Mouse (Mus musculus) stomach, postnatal 0 days (tissue): ENCODE results near the gene Gm13090. TPM values are rescaled to one million over a fixed set of nuclear protein-coding genes. Genes with fewer than 3 reads are reported as not detected.

ENCODE experiments used
- ATAC-seq: fragments of 200-750 bp; cut with Nextera tagmentation; 2 replicates; pipeline ENCODE4 v1.8.0; 2017; ENCODE audit not compliant: low FRiP score, low TSS enrichment
- DNase-seq: peaks from one replicate; pipeline ENCODE4 v3.0.0-alpha.2; 2016; ENCODE audit warnings: low spot score
- H3K27ac ChIP-seq: fragments of 300-500 bp; sonication (generic); replicated peaks from 2 replicates; pipeline ENCODE4 v1.5.1; 2014; ENCODE audit warnings: mild to moderate bottlenecking, control low read depth
- H3K27me3 ChIP-seq: fragments of 300-500 bp; sonication (generic); 2 replicates; pipeline ENCODE4 v1.6.1; 2014; ENCODE audit warnings: low read length; ENCODE audit not compliant: control insufficient read depth, insufficient read depth
- H3K36me3 ChIP-seq: fragments of 300-500 bp; sonication (generic); 2 replicates; pipeline ENCODE4 v1.6.1; 2014; ENCODE audit warnings: low read length, mixed read lengths; ENCODE audit not compliant: control insufficient read depth, insufficient read depth
- H3K4me1 ChIP-seq: fragments of 300-500 bp; sonication (generic); replicated peaks from 2 replicates; pipeline ENCODE4 v1.6.1; 2014; ENCODE audit warnings: antibody characterized with exemption; ENCODE audit not compliant: control insufficient read depth, insufficient read depth
- H3K4me2 ChIP-seq: fragments of 300-500 bp; sonication (generic); replicated peaks from 2 replicates; pipeline ENCODE4 v1.6.1; 2014; ENCODE audit warnings: low read depth, mild to moderate bottlenecking, control low read depth, moderate library complexity
- H3K4me3 ChIP-seq: fragments of 300-500 bp; sonication (generic); 2 replicates; pipeline ENCODE4 v1.5.1; 2014; ENCODE audit warnings: low read depth, low read length, control low read depth
- H3K9ac ChIP-seq: fragments of 300-500 bp; sonication (generic); 2 replicates; pipeline ENCODE4 v1.6.1; 2014; ENCODE audit warnings: mild to moderate bottlenecking, low read length, control low read depth, mixed read lengths
- H3K9me3 ChIP-seq: fragments of 300-500 bp; sonication (generic); 2 replicates; pipeline ENCODE4 v1.6.1; 2016; ENCODE audit warnings: low read length; ENCODE audit not compliant: control insufficient read depth
- CTCF ChIP-seq: IDR thresholded peaks from 2 replicates; pipeline ENCODE4 v1.5.1; 2016; ENCODE audit warnings: antibody characterized with exemption, low read depth, mild to moderate bottlenecking, moderate library complexity
- EP300 ChIP-seq: optimal IDR thresholded peaks from 2 replicates; pipeline ENCODE3; 2016; ENCODE audit warnings: antibody characterized with exemption
- WGBS: fragments of 180-500 bp; shearing (Covaris S2); extraction: QIAGEN DNeasy Blood & Tissue Kit; methylation state at CpG from one replicate; pipeline ENCODE4 v1.1.7; 2014; 5-methylcytosine and 5-hydroxymethylcytosine counted together
- polyA plus RNA-seq: library from polyadenylated mRNA; unstranded; fragments of >200 nt; fragmentation: Nextera tagmentation; extraction: Ambion mirVana; gene quantifications from 2 replicates; pipeline ENCODE4 v1.2.1, GENCODE M21; 2015

Gm13090 gene
- not detected in 2 replicates for polyA plus RNA-seq

DNA sequence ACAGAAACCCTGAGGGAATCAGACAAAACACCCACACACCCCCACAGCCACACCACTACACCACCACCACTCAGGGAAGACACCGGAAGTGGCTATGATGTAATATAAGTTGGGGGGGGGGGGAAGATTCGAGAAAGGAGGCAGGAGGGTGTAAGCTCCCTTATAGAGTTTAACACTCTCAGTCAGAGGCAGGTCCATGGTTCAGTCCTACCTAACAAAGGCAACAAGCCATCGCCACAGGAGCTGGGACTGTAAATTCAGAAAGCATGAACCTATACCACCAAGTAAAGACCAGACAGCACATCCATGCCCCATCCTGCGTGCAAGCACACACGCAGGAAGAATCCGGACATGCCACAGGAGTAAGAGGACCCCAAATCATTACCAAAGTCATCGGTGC, at the start of gene Gm13090:
TSS of gene Gm13090 (plus strand) at position 301 of the 400 bp plus-strand sequence.
- H3K36me3 ChIP-seq = no peaks in the 10 kb centered on the region
- TF ChIP-seq EP300 (no peak), CTCF (no peak)
- ATAC-seq (no peak), DNase-seq (no peak)
- no peak within 1 kb of the TSS for H3K9ac ChIP-seq
- 88% methylated on average over 7 of the region's 7 CpGs for WGBS
- H3K9me3 ChIP-seq = no peaks in the 10 kb centered on the region
- no peaks in the 10 kb centered on the region for H3K4me1 ChIP-seq
- H3K4me3 ChIP-seq = no peak within 1 kb of the TSS
- H3K27ac ChIP-seq = no peak within 1 kb of the TSS
- no peaks in the 10 kb centered on the region for H3K27me3 ChIP-seq
- no peak within 1 kb of the TSS for H3K4me2 ChIP-seq

DNA sequence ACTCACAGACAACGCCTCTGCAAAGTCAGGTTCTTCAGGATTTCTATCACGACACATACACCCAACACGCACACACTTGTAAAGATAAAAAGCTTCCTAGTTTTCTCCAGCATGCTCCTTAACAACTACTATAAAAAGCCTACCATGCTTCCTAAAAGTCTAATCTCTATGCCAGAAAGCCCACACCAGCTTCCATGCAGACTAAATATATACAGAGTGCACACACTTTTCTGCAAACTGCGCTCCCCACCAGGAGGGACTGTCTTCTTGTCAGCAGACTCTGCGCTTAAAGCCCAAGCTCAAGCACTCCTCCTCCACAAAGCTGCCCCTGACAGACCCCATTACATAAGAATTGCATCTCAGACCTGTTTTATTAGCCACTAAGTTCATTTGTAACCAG, 47.9 kb upstream of the Gm13090 start:
- H3K4me3 ChIP-seq = no peak overlapping the region
- H3K9me3 ChIP-seq = no peaks in the 10 kb centered on the region
- H3K4me1 ChIP-seq = no peaks in the 10 kb centered on the region; the same call in 1 of the 2 replicates
- no peak for TF ChIP-seq EP300
- TF ChIP-seq CTCF = no peak
- no peaks in the 10 kb centered on the region; the same call in 1 of the 2 replicates for H3K36me3 ChIP-seq
- ATAC-seq = no peak
- no peak overlapping the region for H3K27ac ChIP-seq
- whole genome bisulfite sequencing = 74% methylated on average over 5 of the region's 5 CpGs
- no peak overlapping the region for H3K9ac ChIP-seq
- no peak for DNase-seq
- no peak overlapping the region for H3K4me2 ChIP-seq
- no peaks in the 10 kb centered on the region for H3K27me3 ChIP-seq

GRCm38 (mm10) chr4:151043281-151043680, 46.1 kb upstream of the Gm13090 start:
- DNase-seq = peak; percentile 59
- 39% methylated on average over 5 of the region's 5 CpGs for WGBS

GRCm38 (mm10) chr4:151044037-151044943, 45.1 kb upstream of the Gm13090 start, which contains the start of gene Per3:
Gene Per3 (minus strand): TSS chr4:151044665.
- peak within 1 kb of the TSS; percentile 87 for H3K27ac ChIP-seq
- H3K4me1 ChIP-seq = no peaks in the 10 kb centered on the region; the same call in 1 of the 2 replicates
- peak within 1 kb of the TSS; percentile 77 for H3K9ac ChIP-seq
- no peaks in the 10 kb centered on the region for H3K9me3 ChIP-seq
- peak within 1 kb of the TSS; percentile 59 for H3K4me3 ChIP-seq
- ATAC-seq = peak; percentile 98
- DNase-seq = peak; percentile 98
- TF ChIP-seq EP300 = no peak
- TF ChIP-seq CTCF = 0 out of 2 replicates have a peak, but pooled peaks have one; percentile 5
- H3K36me3 ChIP-seq = peaks cover 4% of the 10 kb centered on the region; the same call in 1 of the 2 replicates
- H3K4me2 ChIP-seq = peak within 1 kb of the TSS; percentile 97
- under 1% methylated on average over 71 of the region's 79 CpGs for WGBS
- H3K27me3 ChIP-seq = no peaks in the 10 kb centered on the region

More at GRCm38 (mm10) chr4:151043281-151043680, 46.1 kb upstream of the Gm13090 start:
- TF ChIP-seq EP300 = no peak
- no peak for TF ChIP-seq CTCF
- no peaks in the 10 kb centered on the region for H3K27me3 ChIP-seq
- H3K4me1 ChIP-seq = no peaks in the 10 kb centered on the region; the same call in 1 of the 2 replicates
- no peaks in the 10 kb centered on the region for H3K9me3 ChIP-seq
- H3K4me2 ChIP-seq = peak overlapping the region; percentile 97
- ATAC-seq = peak; percentile 36; the same call in 1 of the 2 replicates
- H3K4me3 ChIP-seq = peak overlapping the region; percentile 59
- peak overlapping the region; percentile 77; the same call in 1 of the 2 replicates for H3K9ac ChIP-seq
- no peaks in the 10 kb centered on the region; the same call in 1 of the 2 replicates for H3K36me3 ChIP-seq
- H3K27ac ChIP-seq = no peak overlapping the region

DNA sequence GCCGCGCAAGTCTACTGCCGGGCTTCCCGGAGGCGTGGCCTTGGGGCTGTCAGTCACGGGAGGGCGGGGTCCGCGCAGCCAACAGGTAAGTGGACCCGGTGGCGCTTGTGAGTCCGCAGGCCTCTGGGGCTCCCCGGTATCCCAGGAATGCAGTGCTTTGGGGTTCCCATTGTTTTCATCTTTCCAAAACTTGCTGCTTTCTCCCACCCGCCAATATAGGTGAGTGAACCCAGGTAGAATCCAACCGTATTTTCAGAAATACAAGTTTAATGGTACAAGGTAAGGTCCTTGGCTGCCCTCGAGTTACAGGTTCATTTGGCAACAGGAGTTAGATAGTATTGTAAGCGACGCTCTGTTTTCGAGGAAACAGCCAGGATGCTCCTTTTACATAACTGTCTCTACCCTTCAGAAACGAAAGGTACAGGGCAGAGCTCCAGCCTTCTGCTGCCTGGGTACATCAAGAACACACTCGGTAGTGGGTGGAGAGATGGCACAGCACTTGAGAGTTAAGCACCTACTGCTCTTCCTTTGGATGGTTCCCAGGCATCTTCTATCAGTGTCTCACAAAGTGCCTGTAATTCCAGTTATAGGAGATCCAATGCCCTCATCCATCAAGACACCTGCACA, 44.3 kb upstream of the Gm13090 start:
- Histone ChIP-seq H3K9ac (peak overlapping the region; percentile 24; the same call in 1 of the 2 replicates), H3K4me3 (peak overlapping the region; percentile 59), H3K27me3 (no peaks in the 10 kb centered on the region), H3K27ac (no peak overlapping the region), H3K4me2 (peak overlapping the region; percentile 97), H3K9me3 (no peaks in the 10 kb centered on the region), H3K36me3 (0 out of 2 replicates have a peak, but pooled peaks cover 5% of the 10 kb centered on the region), H3K4me1 (no peaks in the 10 kb centered on the region; the same call in 1 of the 2 replicates)
- 5% methylated on average over 17 of the region's 21 CpGs for WGBS
- DNase-seq (no peak), ATAC-seq (no peak; the same call in 1 of the 2 replicates)
- TF ChIP-seq CTCF (no peak), EP300 (no peak)
